ENCODE assay signal across 8 mouse cellular contexts in the genomic region with DNA sequence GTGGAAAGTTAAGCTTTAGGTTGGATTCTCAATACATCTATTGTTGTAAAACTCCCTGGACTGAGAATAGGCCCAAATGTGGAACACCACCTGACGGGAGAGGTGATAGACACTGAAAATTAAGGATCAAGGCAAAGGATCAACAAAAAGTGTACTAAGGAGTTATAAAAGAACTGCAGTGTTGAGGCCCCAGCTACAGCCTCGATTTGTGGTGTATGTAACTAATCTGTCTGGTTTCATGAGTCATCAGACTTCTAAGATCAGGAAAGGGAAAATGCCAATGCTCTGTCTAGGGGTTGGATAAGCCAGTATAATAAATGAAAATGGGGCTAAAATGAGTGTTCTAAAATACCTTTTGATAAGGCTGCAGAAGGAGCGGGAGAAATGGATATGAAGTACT. TPM values are rescaled to one million over a fixed set of nuclear protein-coding genes. Genes with fewer than 3 reads are reported as not detected.
DNase-seq lines count a peak whose midpoint lies in the region; ATAC-seq lines count a peak whose summit lies in the region.

No protein-coding gene starts in this region.

- no peaks in the 10 kb centered on the region for H3K27me3 ChIP-seq in lung, embryonic 15.5 days
- no peaks in the 10 kb centered on the region for H3K27me3 ChIP-seq in intestine, embryonic 15.5 days (replicated peaks)
- no peaks in the 10 kb centered on the region for H3K27me3 ChIP-seq in neural tube, embryonic 15.5 days (replicated peaks)

- DNase-seq in lung, postnatal 36 days, result no peak
- DNase-seq in c-Kit-positive CD71-positive TER-119-positive erythroid progenitor cells, embryonic 14.5 days (ENCODE audit: low spot score), result peak; percentile 38
- no peak for DNase-seq in right cerebral cortex, postnatal 10 days (ENCODE audit: low spot score in 2 of 2)
- no peak for DNase-seq in gastrocnemius, postnatal 4 days (ENCODE audit: low spot score in 2 of 2)
- DNase-seq in cerebellum, adult 8-10 months, result no peak

- no peak for ATAC-seq in lung, embryonic 15.5 days (ENCODE audit: borderline replicate concordance, extremely low read depth, low FRiP score, low TSS enrichment)
- no peak for ATAC-seq in intestine, embryonic 15.5 days
- no peak for ATAC-seq in neural tube, embryonic 15.5 days (ENCODE audit: low FRiP score)

- H3K4me3 ChIP-seq in lung, embryonic 15.5 days, result peak overlapping the region; percentile 94
- peak overlapping the region; percentile 84 for H3K4me3 ChIP-seq in intestine, embryonic 15.5 days (replicated peaks)
- H3K4me3 ChIP-seq in neural tube, embryonic 15.5 days (replicated peaks), result peak overlapping the region; percentile 94

- H3K9me3 ChIP-seq in lung, embryonic 15.5 days, result no peaks in the 10 kb centered on the region
- H3K9me3 ChIP-seq in intestine, embryonic 15.5 days, result no peaks in the 10 kb centered on the region
- H3K9me3 ChIP-seq in neural tube, embryonic 15.5 days (replicated peaks), result no peaks in the 10 kb centered on the region

- 12% methylated on average over 3 of the region's 3 CpGs for WGBS in lung, embryonic 15.5 days
- WGBS in intestine, embryonic 15.5 days, result 16% methylated on average over 3 of the region's 3 CpGs
- 40% methylated on average over 3 of the region's 3 CpGs for WGBS in neural tube, embryonic 15.5 days

- peak overlapping the region; percentile 58 for H3K9ac ChIP-seq in lung, embryonic 15.5 days
- H3K9ac ChIP-seq in intestine, embryonic 15.5 days, result peak overlapping the region; percentile 74
- peak overlapping the region; percentile 55 for H3K9ac ChIP-seq in neural tube, embryonic 15.5 days (replicated peaks)

- H3K27ac ChIP-seq in lung, embryonic 15.5 days, result peak overlapping the region; percentile 100
- peak overlapping the region; percentile 100 for H3K27ac ChIP-seq in intestine, embryonic 15.5 days
- H3K27ac ChIP-seq in neural tube, embryonic 15.5 days (replicated peaks), result peak overlapping the region; percentile 100; the same call in 1 of the 2 replicates

- H3K4me2 ChIP-seq in lung, embryonic 15.5 days, result peak overlapping the region; percentile 60
- peak overlapping the region; percentile 68 for H3K4me2 ChIP-seq in intestine, embryonic 15.5 days (replicated peaks)
- H3K4me2 ChIP-seq in neural tube, embryonic 15.5 days, result peak overlapping the region; percentile 88

- H3K36me3 ChIP-seq in lung, embryonic 15.5 days, result no peaks in the 10 kb centered on the region
- no peaks in the 10 kb centered on the region for H3K36me3 ChIP-seq in intestine, embryonic 15.5 days
- H3K36me3 ChIP-seq in neural tube, embryonic 15.5 days, result peaks cover 4% of the 10 kb centered on the region; the same call in 1 of the 2 replicates

- H3K4me1 ChIP-seq in lung, embryonic 15.5 days, result peaks cover 24% of the 10 kb centered on the region
- H3K4me1 ChIP-seq in intestine, embryonic 15.5 days (replicated peaks), result peaks cover 7% of the 10 kb centered on the region; the same call in 1 of the 2 replicates
- peaks cover 40% of the 10 kb centered on the region for H3K4me1 ChIP-seq in neural tube, embryonic 15.5 days

RNA-seq across cellular contexts. Expression of a gene that starts 1.9 kb away (rescaled TPM):
- 69.5 and 77.2 TPM in 2 replicates for polyA plus RNA-seq in lung, embryonic 15.5 days (2015; fragmentation: Nextera tagmentation; extraction: Ambion mirVana)
- 67.2 and 70.0 TPM in 2 replicates for polyA plus RNA-seq in intestine, embryonic 15.5 days (2015; fragmentation: Nextera tagmentation; extraction: Ambion mirVana)
- 48.3 and 54.3 TPM in 2 replicates for polyA plus RNA-seq in neural tube, embryonic 15.5 days (2015; fragmentation: Nextera tagmentation; extraction: Ambion mirVana)
- 100 to 1,000 TPM; 106 to 109 TPM for total RNA-seq in gastrocnemius, postnatal 4 days (2021)

RNA-seq across cellular contexts. Expression of a gene that starts 29.2 kb away (rescaled TPM):
- 43.0 and 50.8 TPM in 2 replicates for polyA plus RNA-seq in lung, embryonic 15.5 days (2015; fragmentation: Nextera tagmentation; extraction: Ambion mirVana)
- polyA plus RNA-seq in intestine, embryonic 15.5 days (2015; fragmentation: Nextera tagmentation; extraction: Ambion mirVana), result 58.1 and 62.9 TPM in 2 replicates
- 49.2 and 57.5 TPM in 2 replicates for polyA plus RNA-seq in neural tube, embryonic 15.5 days (2015; fragmentation: Nextera tagmentation; extraction: Ambion mirVana)
- total RNA-seq in gastrocnemius, postnatal 4 days (2021), result 10 to 100 TPM; 20.7 to 22.1 TPM
